Comparison of ENCODE assay signal across 9 mouse cellular contexts in genomic region chr9:72693081-72693696, GRCm38 (mm10). TPM values are rescaled to one million over a fixed set of nuclear protein-coding genes. Genes with fewer than 3 reads are reported as not detected.
DNase-seq lines count a peak whose midpoint lies in the region; ATAC-seq and TF ChIP-seq lines count a peak whose summit lies in the region.
"Had no signal": no experiment of that assay in that cellular context is flagged by ENCODE, and none has a peak within 500 bp of the region (broad histone marks: within the 10 kb centered on the region; RNA-seq: fewer than 3 reads in every experiment).

No protein-coding gene starts in this region.

- H3K4me1 ChIP-seq in hindbrain, embryonic 12.5 days, result peaks cover 21% of the 10 kb centered on the region
- no peaks in the 10 kb centered on the region for H3K4me1 ChIP-seq in hindbrain, embryonic 11.5 days (replicated peaks; ENCODE audit: control insufficient read depth, insufficient read depth, low read length)
- no peaks in the 10 kb centered on the region; the same call in 1 of the 2 replicates for H3K4me1 ChIP-seq in testis, adult 2 months (ENCODE audit: control insufficient read depth, insufficient read depth, low read length)
- peaks cover 5% of the 10 kb centered on the region; the same call in 1 of the 2 replicates for H3K4me1 ChIP-seq in hindbrain, postnatal 0 days (ENCODE audit: insufficient read depth, low read length)

- H3K36me3 ChIP-seq in hindbrain, embryonic 12.5 days, result peaks cover 64% of the 10 kb centered on the region
- peaks cover 14% of the 10 kb centered on the region for H3K36me3 ChIP-seq in hindbrain, embryonic 11.5 days (ENCODE audit: control insufficient read depth, insufficient read depth, low read length)
- H3K36me3 ChIP-seq in testis, adult 2 months (ENCODE audit: control insufficient read depth, insufficient read depth, low read length), result no peaks in the 10 kb centered on the region
- H3K36me3 ChIP-seq in hindbrain, postnatal 0 days (ENCODE audit: insufficient read depth, low read length), result peaks cover 39% of the 10 kb centered on the region

- no peaks in the 10 kb centered on the region for H3K27me3 ChIP-seq in hindbrain, embryonic 12.5 days
- no peaks in the 10 kb centered on the region for H3K27me3 ChIP-seq in hindbrain, embryonic 11.5 days (ENCODE audit: control insufficient read depth, insufficient read depth, low read length)
- H3K27me3 ChIP-seq in testis, adult 2 months (ENCODE audit: control insufficient read depth, insufficient read depth, low read length), result no peaks in the 10 kb centered on the region
- no peaks in the 10 kb centered on the region for H3K27me3 ChIP-seq in hindbrain, postnatal 0 days (ENCODE audit: insufficient read depth, low read length)

- H3K9ac ChIP-seq in hindbrain, embryonic 12.5 days, result no peak overlapping the region
- H3K9ac ChIP-seq in hindbrain, embryonic 11.5 days (ENCODE audit: low read depth, low read length), result no peak overlapping the region
- H3K9ac ChIP-seq in hindbrain, postnatal 0 days (replicated peaks; ENCODE audit: low read length), result peak overlapping the region; percentile 13; the same call in 1 of the 2 replicates

- TF ChIP-seq CTCF in testis, adult 2 months (IDR thresholded peaks at IDR 0.05; ENCODE audit: control insufficient read depth, insufficient read depth, insufficient replicate concordance, low read depth, low read length), result no peak
- no peak for TF ChIP-seq CTCF in hindbrain, postnatal 0 days (IDR thresholded peaks at IDR 0.05; ENCODE audit: low read depth)

- no peak for ATAC-seq in hindbrain, embryonic 12.5 days (ENCODE audit: low FRiP score)
- ATAC-seq in hindbrain, embryonic 11.5 days (ENCODE audit: low FRiP score), result no peak
- peak; percentile 70 for ATAC-seq in hindbrain, postnatal 0 days

- no peak overlapping the region for H3K4me3 ChIP-seq in hindbrain, embryonic 12.5 days
- H3K4me3 ChIP-seq in hindbrain, embryonic 11.5 days (ENCODE audit: low read depth, low read length), result no peak overlapping the region
- H3K4me3 ChIP-seq in testis, adult 2 months (ENCODE audit: control insufficient read depth, low read depth, low read length), result no peak overlapping the region
- no peak overlapping the region for H3K4me3 ChIP-seq in hindbrain, postnatal 0 days (ENCODE audit: low read length)

- 73% methylated on average over 24 of the region's 24 CpGs for WGBS in hindbrain, embryonic 12.5 days
- 81% methylated on average over 24 of the region's 24 CpGs for WGBS in hindbrain, embryonic 11.5 days
- 48% methylated on average over 24 of the region's 24 CpGs for WGBS in hindbrain, postnatal 0 days

- H3K27ac ChIP-seq in hindbrain, embryonic 12.5 days, result peak overlapping the region; percentile 44; the same call in 1 of the 2 replicates
- no peak overlapping the region for H3K27ac ChIP-seq in hindbrain, embryonic 11.5 days (ENCODE audit: low read depth, low read length)
- H3K27ac ChIP-seq in testis, adult 2 months (ENCODE audit: control insufficient read depth, insufficient read depth, low read depth, low read length), result peak overlapping the region; percentile 5; the same call in 1 of the 2 replicates
- peak overlapping the region; percentile 63 for H3K27ac ChIP-seq in hindbrain, postnatal 0 days

- no peaks in the 10 kb centered on the region for H3K9me3 ChIP-seq in hindbrain, embryonic 12.5 days (replicated peaks)
- no peaks in the 10 kb centered on the region for H3K9me3 ChIP-seq in hindbrain, embryonic 11.5 days (ENCODE audit: control insufficient read depth, low read length)
- no peaks in the 10 kb centered on the region for H3K9me3 ChIP-seq in hindbrain, postnatal 0 days (ENCODE audit: low read length)

- no peak for DNase-seq in hindbrain, embryonic 11.5 days (ENCODE audit: low spot score)
- no peak for DNase-seq in testis, postnatal 10 days (ENCODE audit: low spot score)
- DNase-seq in hindbrain, postnatal 0 days (ENCODE audit: low spot score), result peak; percentile 40
- DNase-seq in urinary bladder, adult 18-20 months (ENCODE audit: low spot score in 2 of 2), result no peak
- DNase-seq in retina, postnatal 1 day, result no peak
- no peak for DNase-seq in yolk sac, embryonic 10.5 days (ENCODE audit: low spot score)
- DNase-seq: lung, adult 18-20 months had no signal

- no peak for TF ChIP-seq POLR2A in testis, adult 2 months (IDR thresholded peaks at IDR 0.05; ENCODE audit: control insufficient read depth, low read depth, low read length)

- H3K4me2 ChIP-seq in hindbrain, embryonic 12.5 days (replicated peaks), result no peak overlapping the region
- no peak overlapping the region for H3K4me2 ChIP-seq in hindbrain, embryonic 11.5 days (replicated peaks; ENCODE audit: low read depth, low read length)
- H3K4me2 ChIP-seq in hindbrain, postnatal 0 days (ENCODE audit: low read depth, low read length), result no peak overlapping the region

RNA-seq across cellular contexts. Expression of gene Nedd4, which starts 31.0 kb away (rescaled TPM):
- polyA plus RNA-seq in hindbrain, embryonic 12.5 days (2016; fragmentation: Nextera tagmentation; extraction: Ambion mirVana), result 704 and 727 TPM in 2 replicates
- polyA plus RNA-seq in hindbrain, embryonic 11.5 days (2014; fragmentation: Nextera tagmentation; extraction: Ambion mirVana), result 708 and 779 TPM in 2 replicates
- 23.1 and 26.9 TPM in 2 replicates for polyA plus RNA-seq in testis, adult 2 months (2012; rRNA removed)
- 393 and 416 TPM in 2 replicates for total RNA-seq in hindbrain, postnatal 0 days (2014; rRNA removed)
- 340 and 356 TPM in 2 replicates for polyA plus RNA-seq in hindbrain, postnatal 0 days (2015; fragmentation: Nextera tagmentation; extraction: Ambion mirVana)

Comparison
In these comparisons a context has a peak if more than half of its experiments do, and no peak if none do; other contexts are left out.
1. RNA of gene Nedd4, which starts 31.0 kb away (polyA plus RNA-seq): 708 to 779 TPM in hindbrain, embryonic 11.5 days, 704 to 727 TPM in hindbrain, embryonic 12.5 days and 340 to 356 TPM in hindbrain, postnatal 0 days; 23.1 to 26.9 TPM in testis, adult 2 months; every median in the first group is over 10 times any median in the second.